Mouse (Mus musculus) forebrain, postnatal 0 days (tissue): ENCODE results near the gene Mup21. TPM values are rescaled to one million over a fixed set of nuclear protein-coding genes. Genes with fewer than 3 reads are reported as not detected.
"Not testable (repeated sequence)": the region's sequence is repeated elsewhere in the genome, so short reads cannot be mapped to it uniquely, and the experiment has no call there.

ENCODE experiments used
- ATAC-seq: fragments of 200-750 bp; cut with Nextera tagmentation; 2 replicates; pipeline ENCODE4 v1.8.0; 2017; ENCODE audit warnings: mild to moderate bottlenecking, moderate library complexity
- DNase-seq: peaks from one replicate; pipeline ENCODE4 v3.0.0-alpha.2; 2015
- H3K27ac ChIP-seq: fragments of 300-500 bp; sonication (generic); 2 replicates; pipeline ENCODE4 v1.5.1; 2014; ENCODE audit warnings: low read depth, mild to moderate bottlenecking, antibody characterized with exemption, low read length, moderate library complexity, mixed read lengths
- H3K27me3 ChIP-seq: fragments of 300-500 bp; sonication (generic); 2 replicates; pipeline ENCODE4 v1.6.1; 2014; ENCODE audit warnings: mild to moderate bottlenecking, low read length, mixed read lengths; ENCODE audit not compliant: insufficient read depth
- H3K36me3 ChIP-seq: fragments of 300-500 bp; sonication (generic); 2 replicates; pipeline ENCODE4 v1.6.1; 2014; ENCODE audit warnings: mild to moderate bottlenecking, moderate library complexity; ENCODE audit not compliant: insufficient read depth
- H3K4me1 ChIP-seq: fragments of 300-500 bp; sonication (generic); 2 replicates; pipeline ENCODE4 v1.6.1; 2014; ENCODE audit warnings: antibody characterized with exemption; ENCODE audit not compliant: insufficient read depth
- H3K4me2 ChIP-seq: fragments of 300-500 bp; sonication (generic); 2 replicates; pipeline ENCODE4 v1.6.1; 2014; ENCODE audit warnings: low read depth, mild to moderate bottlenecking, moderate library complexity
- H3K4me3 ChIP-seq: fragments of 300-500 bp; sonication (generic); 2 replicates; pipeline ENCODE4 v1.5.1; 2014; ENCODE audit warnings: low read depth, low read length, mixed read lengths
- H3K9ac ChIP-seq: fragments of 300-500 bp; sonication (generic); 2 replicates; pipeline ENCODE4 v1.6.1; 2014; ENCODE audit warnings: mild to moderate bottlenecking
- H3K9me3 ChIP-seq: fragments of 300-500 bp; sonication (generic); 2 replicates; pipeline ENCODE4 v1.6.1; 2016; ENCODE audit warnings: low read length
- CTCF ChIP-seq: sonication (generic); IDR thresholded peaks from 2 replicates; pipeline ENCODE4 v1.5.1; 2016; ENCODE audit warnings: antibody characterized with exemption, control low read depth, low read depth
- WGBS: fragments of 180-500 bp; shearing (Covaris S2); extraction: QIAGEN DNeasy Blood & Tissue Kit; methylation state at CpG from one replicate; pipeline ENCODE4 v1.1.7; 2014; 5-methylcytosine and 5-hydroxymethylcytosine counted together
- polyA plus RNA-seq: library from polyadenylated mRNA; unstranded; fragments of >200 nt; fragmentation: Nextera tagmentation; extraction: Ambion mirVana; gene quantifications from 2 replicates; pipeline ENCODE4 v1.2.1, GENCODE M21; 2015
- total RNA-seq: library from RNA; depleted of rRNA; stranded (reverse); fragments of >200 nt; gene quantifications from 2 replicates; pipeline ENCODE4 v1.2.3, GENCODE M21; 2014; rRNA removed

Mup21 gene
- not detected in 2 replicates for total RNA-seq
- not detected in 2 replicates for polyA plus RNA-seq

DNA sequence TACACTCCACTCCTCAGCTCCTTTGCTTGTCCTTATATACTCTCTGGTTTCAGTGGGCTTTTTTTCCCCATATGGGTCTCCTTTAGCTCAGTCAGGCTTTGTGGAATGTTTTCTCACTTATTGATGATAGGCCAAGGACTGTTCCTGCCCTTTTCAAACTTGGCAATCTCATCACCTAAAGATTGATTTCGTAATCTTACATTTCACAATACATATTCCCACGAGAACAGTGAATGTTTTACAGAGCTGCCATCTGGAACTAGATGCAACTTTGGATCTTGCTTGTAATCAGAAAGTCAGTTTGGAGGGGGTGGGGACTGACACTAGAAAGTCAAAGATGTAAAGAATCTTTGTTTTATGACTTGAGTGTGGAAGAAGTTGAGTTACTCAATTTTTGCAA is at the start of gene Mup21:
Gene Mup21 (minus strand): TSS at position 53 of the 400 bp plus-strand sequence.
- no peaks in the 10 kb centered on the region for H3K4me1 ChIP-seq
- H3K9me3 ChIP-seq: no peaks in the 10 kb centered on the region
- no peak for TF ChIP-seq CTCF
- H3K36me3 ChIP-seq: no peaks in the 10 kb centered on the region
- H3K4me2 ChIP-seq: no peak within 1 kb of the TSS
- H3K4me3 ChIP-seq: no peak within 1 kb of the TSS
- DNase-seq: no peak
- WGBS: 88% methylated on average over 2 of the region's 2 CpGs
- H3K27me3 ChIP-seq: no peaks in the 10 kb centered on the region
- ATAC-seq: no peak
- no peak within 1 kb of the TSS for H3K27ac ChIP-seq
- no peak within 1 kb of the TSS for H3K9ac ChIP-seq

DNA sequence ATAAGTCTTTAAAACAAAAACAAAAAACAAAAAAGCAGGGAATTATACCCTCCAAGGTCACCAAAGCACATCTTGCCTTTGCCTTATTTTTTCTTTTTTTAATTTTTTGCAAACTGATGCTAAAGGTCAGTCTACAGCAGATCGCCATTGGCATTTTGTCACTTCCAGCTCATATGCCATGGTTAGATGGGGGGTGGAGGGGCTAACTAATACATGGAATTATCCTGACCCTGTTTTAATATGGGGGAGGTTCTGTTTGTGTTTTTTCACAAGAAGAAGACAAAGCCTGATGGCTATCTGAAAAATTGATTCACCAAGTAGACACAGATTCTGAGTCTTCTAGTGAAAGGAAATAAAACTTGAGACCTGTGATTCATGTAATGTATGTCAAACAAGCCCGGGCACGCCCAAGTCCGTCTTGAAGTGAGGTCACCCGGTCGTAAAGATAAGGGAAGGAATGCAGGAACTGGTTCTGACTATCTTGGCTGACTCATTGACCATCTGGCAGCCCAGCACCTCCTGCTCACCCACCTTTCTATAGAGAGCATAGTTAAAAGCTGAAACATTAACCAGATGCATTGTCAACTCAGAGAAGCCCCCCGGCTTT is 49.4 kb upstream of the Mup21 start:
- no peak overlapping the region for H3K4me2 ChIP-seq
- no peak overlapping the region for H3K4me3 ChIP-seq
- no peaks in the 10 kb centered on the region for H3K27me3 ChIP-seq
- no peak for DNase-seq
- no peak for ATAC-seq
- no peak overlapping the region for H3K27ac ChIP-seq
- H3K4me1 ChIP-seq: no peaks in the 10 kb centered on the region
- no peak for TF ChIP-seq CTCF
- H3K9ac ChIP-seq: no peak overlapping the region
- 96% methylated on average over 7 of the region's 7 CpGs for WGBS
- H3K9me3 ChIP-seq: 0 out of 2 replicates have a peak, but pooled peaks cover 8% of the 10 kb centered on the region
- peaks cover 64% of the 10 kb centered on the region for H3K36me3 ChIP-seq

DNA sequence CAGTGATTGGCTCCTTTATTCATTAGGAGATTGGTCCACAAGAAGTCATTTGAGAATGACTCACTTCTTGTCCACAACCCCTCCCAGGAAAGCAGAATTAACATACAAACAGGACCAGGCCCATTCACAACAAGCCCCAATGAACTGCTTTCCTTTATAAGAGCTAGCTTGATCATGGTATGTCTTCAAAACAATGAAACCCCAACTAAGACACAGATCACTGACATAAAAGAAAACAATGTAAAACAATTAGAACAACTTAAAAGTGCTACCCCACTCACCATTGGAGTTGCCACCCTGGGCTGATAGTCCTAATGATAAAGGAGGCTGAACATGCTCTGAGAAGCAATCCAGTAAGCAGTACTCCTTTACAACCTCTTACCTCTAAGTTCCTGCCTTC is 38.1 kb upstream of the Mup21 start:
- Histone ChIP-seq H3K4me1 (no peaks in the 10 kb centered on the region), H3K9me3 (peaks cover 36% of the 10 kb centered on the region), H3K4me3 (no peak overlapping the region), H3K27ac (no peak overlapping the region), H3K27me3 (no peaks in the 10 kb centered on the region), H3K36me3 (peaks cover 53% of the 10 kb centered on the region), H3K9ac (no peak overlapping the region), H3K4me2 (no peak overlapping the region)
- DNase-seq (no peak), ATAC-seq (no peak)
- TF ChIP-seq CTCF: no peak

DNA sequence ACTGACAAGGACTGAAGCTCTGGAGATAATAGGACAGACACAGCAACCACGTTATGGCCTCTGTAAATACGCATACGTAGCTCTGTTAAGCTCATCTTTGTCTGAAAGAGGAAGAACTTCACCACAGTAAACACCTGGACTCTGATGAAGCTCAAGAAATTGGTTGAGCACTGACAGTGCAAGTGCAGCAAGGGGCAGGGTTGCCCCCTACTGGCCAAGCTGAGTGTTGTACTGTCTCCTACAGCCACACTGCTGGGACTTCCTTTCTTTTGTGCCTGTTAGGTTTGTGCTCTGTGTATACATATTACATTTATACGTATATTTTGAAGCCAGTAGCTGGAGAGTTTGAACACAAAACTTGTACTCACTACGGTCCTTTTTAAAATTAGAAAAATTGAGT is 26.6 kb upstream of the Mup21 start:
- H3K27me3 ChIP-seq: no peaks in the 10 kb centered on the region
- no peak overlapping the region for H3K4me3 ChIP-seq
- ATAC-seq (no peak), DNase-seq (peak; percentile 5)
- no peaks in the 10 kb centered on the region for H3K9me3 ChIP-seq
- no peak overlapping the region for H3K9ac ChIP-seq
- no peak overlapping the region for H3K4me2 ChIP-seq
- H3K36me3 ChIP-seq: no peaks in the 10 kb centered on the region
- TF ChIP-seq CTCF: peak; percentile 59
- H3K27ac ChIP-seq: no peak overlapping the region
- WGBS: 48% methylated on average over 5 of the region's 5 CpGs
- no peaks in the 10 kb centered on the region for H3K4me1 ChIP-seq

DNA sequence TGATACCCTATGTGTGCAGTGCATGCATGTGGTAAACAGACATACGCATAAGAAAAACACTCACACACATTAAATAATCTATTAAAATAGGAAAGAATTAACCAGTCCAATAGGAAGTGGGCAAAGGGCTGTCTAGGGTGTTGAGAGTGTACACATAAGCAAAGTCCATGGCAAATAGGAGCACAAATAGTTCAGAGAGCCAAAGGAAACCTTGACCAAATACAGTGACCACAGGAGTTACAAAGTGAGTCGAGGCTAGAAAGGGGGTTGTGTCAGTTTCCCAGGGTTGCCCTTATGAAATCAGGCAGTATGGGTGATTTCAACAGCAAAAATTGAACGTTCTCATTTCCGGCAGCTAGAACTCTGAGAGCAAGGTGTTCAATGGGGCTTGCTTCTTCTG is 23.8 kb upstream of the Mup21 start:
- Histone ChIP-seq H3K9me3 (no peaks in the 10 kb centered on the region), H3K4me3 (no peak overlapping the region), H3K4me1 (no peaks in the 10 kb centered on the region), H3K27ac (no peak overlapping the region), H3K9ac (no peak overlapping the region), H3K36me3 (no peaks in the 10 kb centered on the region), H3K4me2 (no peak overlapping the region), H3K27me3 (no peaks in the 10 kb centered on the region)
- ATAC-seq (no peak), DNase-seq (no peak)
- TF ChIP-seq CTCF: no peak
- WGBS: 88% methylated on average over 4 of the region's 4 CpGs

DNA sequence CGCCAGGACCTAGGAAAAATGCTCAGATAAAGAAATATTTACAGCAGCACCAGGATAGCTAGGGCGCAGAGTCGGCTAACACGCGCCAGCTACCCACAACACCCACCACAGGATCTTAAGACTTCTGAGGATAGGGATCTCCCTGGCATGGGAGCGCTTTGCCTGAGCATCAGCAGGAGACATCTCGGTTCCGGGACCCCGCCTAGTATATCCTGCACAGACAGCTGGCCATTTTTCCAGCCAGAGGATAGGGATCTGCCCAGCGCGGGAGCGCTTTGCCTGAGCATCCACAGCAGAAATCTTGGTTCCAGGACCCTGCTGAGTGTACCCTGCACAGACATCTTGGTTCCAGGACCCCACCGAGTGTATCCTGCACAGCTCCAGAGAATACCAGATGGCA is 17.0 kb upstream of the Mup21 start:
- H3K27me3 ChIP-seq, H3K4me1 ChIP-seq, H3K9me3 ChIP-seq, H3K9ac ChIP-seq, ATAC-seq, DNase-seq, H3K4me2 ChIP-seq, H3K36me3 ChIP-seq, H3K4me3 ChIP-seq, H3K27ac ChIP-seq: not testable (repeated sequence)
- 95% methylated on average over 13 of the region's 13 CpGs for WGBS

DNA sequence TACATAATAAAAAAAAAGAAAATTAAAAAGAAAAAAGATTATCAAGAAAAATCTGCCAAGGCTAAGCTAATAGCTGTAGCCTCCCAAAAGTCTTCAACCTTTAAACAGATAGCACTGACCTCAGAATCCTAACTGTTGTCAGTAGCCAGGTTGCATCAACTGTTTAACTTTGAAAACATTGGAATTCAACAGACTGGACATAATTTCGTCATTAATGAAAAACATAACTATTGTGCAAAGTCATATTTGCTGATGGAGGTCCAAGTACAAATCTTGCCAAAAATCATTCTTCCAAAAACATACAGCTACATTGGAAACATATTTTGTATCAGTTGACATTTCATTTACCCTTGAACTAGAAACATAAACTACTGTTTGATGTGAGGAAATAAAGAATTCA is 7.7 kb upstream of the Mup21 start:
- no peak for TF ChIP-seq CTCF
- WGBS: 70% methylated on average over 1 of the region's 1 CpGs
- no peaks in the 10 kb centered on the region for H3K9me3 ChIP-seq
- no peak overlapping the region for H3K27ac ChIP-seq
- no peaks in the 10 kb centered on the region for H3K36me3 ChIP-seq
- no peak overlapping the region for H3K9ac ChIP-seq
- DNase-seq: no peak
- H3K4me3 ChIP-seq: no peak overlapping the region
- no peak for ATAC-seq
- H3K4me2 ChIP-seq: no peak overlapping the region
- H3K27me3 ChIP-seq: no peaks in the 10 kb centered on the region
- no peaks in the 10 kb centered on the region for H3K4me1 ChIP-seq
